Mouse (Mus musculus): ENCODE data around the gene 4933428M09Rik. TPM values are rescaled to one million over a fixed set of nuclear protein-coding genes. Genes with fewer than 3 reads are reported as not detected.

Gene 4933428M09Rik
- not detected for total RNA-seq (2023)

GRCm38 (mm10) chrX:139178928-139179327, at the start of gene 4933428M09Rik:
4933428M09Rik (plus strand) TSS chrX:139179228.

GRCm38 (mm10) chrX:139209829-139210225, 30.8 kb downstream of the 4933428M09Rik start, which contains the start of gene Mum1l1:
Mum1l1 (plus strand) TSS chrX:139210042.

Other genes starting within 250 kb of the 4933428M09Rik start
- gene Serpina7, start 94.0 kb upstream of the 4933428M09Rik start, total RNA-seq (2023): not detected
- gene 4930513O06Rik, start 93.0 kb upstream of the 4933428M09Rik start, total RNA-seq (2023): not detected
- not detected for gene Mum1l1, start 30.8 kb downstream of the 4933428M09Rik start, total RNA-seq (2023)
- not detected for gene Trap1a, start 154.5 kb downstream of the 4933428M09Rik start, total RNA-seq (2023)